Mouse (Mus musculus): ENCODE data around the gene Notch4. TPM values are rescaled to one million over a fixed set of nuclear protein-coding genes. Genes with fewer than 3 reads are reported as not detected.

The Notch4 gene
- polyA plus RNA-seq, 1 experiment from 2014 or later: 5.8 TPM

DNA sequence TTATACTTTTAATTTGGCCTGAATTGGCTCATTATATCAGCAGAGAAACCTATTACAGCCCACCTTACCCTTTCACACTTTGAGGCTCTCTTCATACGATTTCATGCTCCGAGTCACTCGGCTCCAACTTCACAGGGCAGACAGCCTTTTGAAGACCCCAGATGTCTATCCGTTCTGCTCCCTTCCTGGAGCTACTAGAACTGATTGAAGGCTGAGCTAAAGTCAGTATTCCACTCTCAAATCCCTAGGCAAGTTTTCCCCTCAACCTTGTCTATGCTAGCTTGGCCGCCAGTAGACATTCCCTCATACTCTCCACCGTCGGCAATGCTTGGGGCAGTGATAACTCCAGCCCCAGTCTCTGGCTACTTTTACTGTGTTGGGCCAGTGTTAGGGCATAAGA, 25.1 kb downstream of the Notch4 start:
- H3K4me3 ChIP-seq (replicated peaks): peak overlapping the region; percentile 13; the same call in 1 of the 2 replicates

DNA sequence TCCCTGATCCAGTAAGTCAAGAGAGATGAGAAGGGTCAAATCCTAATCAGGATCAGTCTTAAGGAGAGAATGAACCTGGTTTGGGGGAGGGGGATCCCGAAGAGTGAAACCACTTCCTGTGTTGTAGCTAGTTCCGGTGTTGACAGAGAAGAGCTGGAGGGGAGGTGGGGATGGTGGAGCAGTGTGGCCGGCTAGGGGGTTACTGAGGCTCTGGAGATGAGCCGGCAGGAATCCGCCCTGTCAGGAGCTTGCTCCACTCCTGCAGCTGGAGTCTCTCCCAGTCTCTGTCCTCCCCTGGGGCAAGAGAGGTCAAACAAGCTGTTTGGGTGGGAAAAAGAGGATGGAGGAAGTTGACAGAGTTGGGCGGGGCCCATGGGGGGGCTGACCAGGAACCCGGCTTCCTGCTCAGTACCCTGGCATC, 25.6 kb downstream of the Notch4 start, which contains the start of gene Gpsm3:
Gpsm3 (plus strand) TSS at position 126 of the 421 bp plus-strand sequence.
- Histone ChIP-seq H3K27me3 (replicated peaks) (no peaks in the 10 kb centered on the region), H3K4me1 (peaks cover 58% of the 10 kb centered on the region), H3K27ac (peak within 1 kb of the TSS; percentile 96), H3K4me2 (peak within 1 kb of the TSS; percentile 87), H3K9me3 (no peaks in the 10 kb centered on the region), H3K4me3 (replicated peaks) (peak within 1 kb of the TSS; percentile 13), H3K36me3 (peaks cover 4% of the 10 kb centered on the region; the same call in 1 of the 2 replicates), H3K9ac (peak within 1 kb of the TSS; percentile 16; the same call in 1 of the 2 replicates)
- WGBS: 14% methylated on average over 7 of the region's 7 CpGs
- no peak for ATAC-seq (ENCODE audit: insufficient read depth, low FRiP score, low read depth)

More for the DNA sequence above, 25.1 kb downstream of the Notch4 start:
- no peaks in the 10 kb centered on the region for H3K27me3 ChIP-seq (replicated peaks)
- peak overlapping the region; percentile 87 for H3K4me2 ChIP-seq
- H3K4me1 ChIP-seq: peaks cover 53% of the 10 kb centered on the region
- no peaks in the 10 kb centered on the region for H3K36me3 ChIP-seq
- ATAC-seq (ENCODE audit: insufficient read depth, low FRiP score, low read depth): no peak
- no peaks in the 10 kb centered on the region for H3K9me3 ChIP-seq
- peak overlapping the region; percentile 96 for H3K27ac ChIP-seq
- WGBS: 38% methylated on average over 7 of the region's 7 CpGs
- no peak overlapping the region for H3K9ac ChIP-seq

- H3K4me1 ChIP-seq: peaks cover 63% of the 10 kb centered on the region
- no peaks in the 10 kb centered on the region for H3K27me3 ChIP-seq (replicated peaks)
- H3K9me3 ChIP-seq: no peaks in the 10 kb centered on the region
- H3K36me3 ChIP-seq: peaks cover 7% of the 10 kb centered on the region; the same call in 1 of the 2 replicates
- peak overlapping the region; percentile 16; the same call in 1 of the 2 replicates for H3K9ac ChIP-seq
- H3K4me2 ChIP-seq: peak overlapping the region; percentile 87
- H3K27ac ChIP-seq: peak overlapping the region; percentile 96
- ATAC-seq (ENCODE audit: insufficient read depth, low FRiP score, low read depth): no peak
- H3K4me3 ChIP-seq (replicated peaks): peak overlapping the region; percentile 13
- WGBS: 66% methylated on average over 15 of the region's 15 CpGs
These were observed 26.3 kb downstream of the Notch4 start for GRCm38 (mm10) chr17:34590154-34590987.

DNA sequence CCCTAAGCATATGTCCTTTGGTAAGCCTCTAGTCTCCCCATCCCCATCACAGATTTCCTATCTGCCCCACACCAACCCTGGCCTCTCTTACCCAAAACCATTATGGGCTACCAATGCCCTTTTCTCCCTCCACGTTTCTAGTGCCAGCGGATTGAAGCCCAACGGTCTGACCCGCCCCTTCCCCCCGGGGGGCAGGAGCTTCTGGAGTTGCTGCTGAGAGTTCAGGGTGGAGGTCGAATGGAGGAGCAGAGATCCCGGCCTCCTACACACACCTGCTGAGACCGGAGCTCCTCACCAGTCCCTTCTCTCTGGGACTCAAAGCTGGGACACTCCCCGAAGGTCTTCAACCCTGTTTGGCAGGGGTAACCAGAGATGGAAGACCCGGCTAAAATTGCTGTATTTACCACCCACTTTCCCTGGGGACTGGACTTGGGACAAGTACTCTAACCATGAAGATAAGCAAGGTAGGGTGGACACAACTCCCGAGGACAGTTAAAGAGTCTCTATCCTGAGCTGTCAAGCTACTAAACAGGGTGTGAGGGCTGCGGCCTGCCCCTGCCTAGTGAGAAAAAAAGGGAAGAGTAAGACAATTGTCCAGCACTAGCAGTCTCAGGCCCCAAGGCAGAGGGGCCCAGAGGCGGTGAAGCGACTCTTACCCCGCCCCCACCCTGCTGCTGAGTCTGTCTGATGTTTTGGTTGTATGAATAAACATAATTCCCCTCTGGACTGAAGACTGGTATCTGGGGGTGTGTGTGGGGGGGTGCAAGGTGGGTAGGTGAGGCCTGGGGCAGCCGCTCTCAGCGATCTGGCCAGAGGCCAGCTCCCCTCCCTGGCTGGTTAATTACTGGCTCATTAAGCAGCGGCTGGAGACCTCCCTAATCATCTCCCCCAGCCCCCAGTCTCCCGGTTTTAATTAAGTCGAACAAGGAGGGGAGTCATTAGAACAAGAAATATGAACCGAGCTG, 27.2 kb downstream of the Notch4 start, which contains the start of gene Pbx2:
Pbx2 (plus strand) TSS at position 238 of the 965 bp plus-strand sequence.
- Histone ChIP-seq H3K4me2 (peak within 1 kb of the TSS; percentile 87), H3K4me3 (replicated peaks) (peak within 1 kb of the TSS; percentile 71), H3K9ac (peak within 1 kb of the TSS; percentile 91), H3K27ac (peak within 1 kb of the TSS; percentile 96), H3K9me3 (no peaks in the 10 kb centered on the region), H3K4me1 (peaks cover 64% of the 10 kb centered on the region), H3K27me3 (replicated peaks) (no peaks in the 10 kb centered on the region), H3K36me3 (peaks cover 14% of the 10 kb centered on the region; the same call in 1 of the 2 replicates)
- WGBS: 4% methylated on average over 21 of the region's 21 CpGs
- ATAC-seq (ENCODE audit: insufficient read depth, low FRiP score, low read depth): no peak

DNA sequence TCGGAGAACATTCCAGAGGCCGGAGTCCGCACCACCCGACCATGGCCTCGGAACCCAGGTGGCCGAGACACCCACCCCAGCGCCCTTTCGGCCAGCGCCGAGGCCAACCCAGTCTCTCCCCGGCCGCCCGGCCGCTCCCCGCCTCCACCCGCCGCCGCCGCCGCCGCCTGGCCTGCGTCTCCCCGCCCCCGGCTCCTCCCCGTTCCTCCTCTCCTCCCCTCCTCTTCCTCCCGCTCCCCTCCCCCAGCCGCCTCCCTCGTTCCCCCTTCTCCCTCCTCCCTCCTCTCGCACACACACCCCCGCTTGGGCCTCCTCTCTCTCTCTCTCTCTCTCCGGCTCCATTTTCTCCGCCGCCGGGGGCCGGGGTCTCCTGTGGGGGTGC, 27.9 kb downstream of the Notch4 start:
- peak; percentile 12; the same call in 1 of the 2 replicates for ATAC-seq (ENCODE audit: insufficient read depth, low FRiP score, low read depth)
- H3K27me3 ChIP-seq (replicated peaks): no peaks in the 10 kb centered on the region
- no peaks in the 10 kb centered on the region for H3K9me3 ChIP-seq
- H3K27ac ChIP-seq: peak overlapping the region; percentile 96
- H3K4me2 ChIP-seq: peak overlapping the region; percentile 87
- peak overlapping the region; percentile 91 for H3K9ac ChIP-seq
- 1% methylated on average over 31 of the region's 35 CpGs for WGBS
- peak overlapping the region; percentile 71 for H3K4me3 ChIP-seq (replicated peaks)
- peaks cover 14% of the 10 kb centered on the region; the same call in 1 of the 2 replicates for H3K36me3 ChIP-seq
- H3K4me1 ChIP-seq: peaks cover 58% of the 10 kb centered on the region

GRCm38 (mm10) chr17:34592581-34593549, 28.8 kb downstream of the Notch4 start:
- WGBS: 1% methylated on average over 32 of the region's 32 CpGs
- ATAC-seq (ENCODE audit: insufficient read depth, low FRiP score, low read depth): peak; percentile 8

GRCm38 (mm10) chr17:34593752-34594525, 29.9 kb downstream of the Notch4 start:
- Histone ChIP-seq H3K4me1 (peaks cover 62% of the 10 kb centered on the region), H3K4me2 (peak overlapping the region; percentile 87)
- WGBS: 37% methylated on average over 33 of the region's 34 CpGs

More at GRCm38 (mm10) chr17:34592581-34593549, 28.8 kb downstream of the Notch4 start:
- H3K27me3 ChIP-seq (replicated peaks): no peaks in the 10 kb centered on the region
- peak overlapping the region; percentile 71 for H3K4me3 ChIP-seq (replicated peaks)
- peak overlapping the region; percentile 96 for H3K27ac ChIP-seq
- peak overlapping the region; percentile 91 for H3K9ac ChIP-seq
- peaks cover 14% of the 10 kb centered on the region; the same call in 1 of the 2 replicates for H3K36me3 ChIP-seq
- peaks cover 62% of the 10 kb centered on the region for H3K4me1 ChIP-seq
- H3K9me3 ChIP-seq: no peaks in the 10 kb centered on the region
- H3K4me2 ChIP-seq: peak overlapping the region; percentile 87

DNA sequence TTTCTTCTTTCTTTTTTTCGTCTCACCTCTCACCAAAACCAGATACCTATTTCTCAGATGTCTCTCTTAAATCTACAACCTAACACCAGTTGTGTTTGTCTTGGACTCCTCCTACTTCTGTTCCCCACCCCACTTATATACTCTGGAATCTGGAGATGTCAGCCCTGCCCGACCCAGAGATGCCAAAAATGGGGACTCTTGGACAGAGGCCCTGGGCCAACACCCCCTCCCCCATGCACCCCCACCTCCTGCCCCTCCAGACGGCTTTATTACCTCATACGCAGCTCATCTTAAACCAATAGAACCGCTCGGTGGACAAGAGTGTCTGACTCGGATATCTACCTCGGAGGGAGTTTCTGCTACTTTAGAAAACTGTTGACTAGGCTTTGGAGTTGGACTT, 32.0 kb downstream of the Notch4 start:
- Histone ChIP-seq H3K9ac (no peak overlapping the region), H3K36me3 (peaks cover 20% of the 10 kb centered on the region), H3K9me3 (no peaks in the 10 kb centered on the region), H3K4me1 (peaks cover 41% of the 10 kb centered on the region), H3K4me2 (no peak overlapping the region), H3K27ac (no peak overlapping the region), H3K27me3 (replicated peaks) (no peaks in the 10 kb centered on the region), H3K4me3 (replicated peaks) (no peak overlapping the region)
- 63% methylated on average over 8 of the region's 8 CpGs for WGBS
- ATAC-seq (ENCODE audit: insufficient read depth, low FRiP score, low read depth): no peak

More at GRCm38 (mm10) chr17:34593752-34594525, 29.9 kb downstream of the Notch4 start:
- H3K27me3 ChIP-seq (replicated peaks): no peaks in the 10 kb centered on the region
- no peak for ATAC-seq (ENCODE audit: insufficient read depth, low FRiP score, low read depth)
- peak overlapping the region; percentile 71 for H3K4me3 ChIP-seq (replicated peaks)
- H3K9me3 ChIP-seq: no peaks in the 10 kb centered on the region
- H3K9ac ChIP-seq: peak overlapping the region; percentile 91
- peaks cover 14% of the 10 kb centered on the region; the same call in 1 of the 2 replicates for H3K36me3 ChIP-seq
- peak overlapping the region; percentile 96 for H3K27ac ChIP-seq

DNA sequence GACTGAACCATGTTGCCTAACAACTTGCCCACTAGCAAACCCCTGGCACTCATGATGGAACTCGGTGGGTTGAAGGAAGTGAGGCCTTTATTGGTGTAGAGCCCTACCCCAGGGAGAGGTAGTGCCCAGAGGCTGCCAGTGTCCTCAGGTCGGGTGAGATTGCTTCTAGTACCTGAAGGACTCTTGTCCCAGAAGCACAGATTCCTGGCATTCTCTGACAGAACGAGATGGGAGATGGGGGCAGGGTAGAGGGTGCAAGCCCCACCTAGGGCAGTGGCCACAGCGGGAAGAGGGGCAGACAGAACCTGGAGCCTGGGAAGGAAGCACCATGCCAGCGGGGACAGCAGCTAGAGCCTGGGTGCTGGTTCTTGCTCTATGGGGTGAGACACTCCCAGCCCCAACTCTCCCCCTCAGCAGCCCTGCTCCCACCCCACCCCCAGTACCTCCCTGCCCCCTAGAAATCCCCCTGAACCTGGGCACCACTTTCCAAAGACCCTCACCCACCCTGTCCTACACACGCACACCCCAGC, 33.6 kb downstream of the Notch4 start, which contains the start of gene Ager:
Ager (plus strand) TSS at position 297 of the 530 bp plus-strand sequence.
- no peak for ATAC-seq (ENCODE audit: insufficient read depth, low FRiP score, low read depth)
- H3K4me2 ChIP-seq: no peak within 1 kb of the TSS
- no peaks in the 10 kb centered on the region for H3K27me3 ChIP-seq (replicated peaks)
- peak within 1 kb of the TSS; percentile 31; the same call in 1 of the 2 replicates for H3K27ac ChIP-seq
- 14% methylated on average over 6 of the region's 6 CpGs for WGBS
- 0 out of 2 replicates have a peak within 1 kb of the TSS, but pooled peaks have one; percentile 6 for H3K9ac ChIP-seq
- peaks cover 26% of the 10 kb centered on the region for H3K36me3 ChIP-seq
- H3K4me3 ChIP-seq (replicated peaks): no peak within 1 kb of the TSS
- peaks cover 44% of the 10 kb centered on the region for H3K4me1 ChIP-seq
- no peaks in the 10 kb centered on the region for H3K9me3 ChIP-seq

Data from stomach, embryonic 15.5 days (tissue).